Mouse (Mus musculus): Measurements from ENCODE around the gene Arnt2. TPM values are rescaled to one million over a fixed set of nuclear protein-coding genes. Genes with fewer than 3 reads are reported as not detected.
A peak's percentile ranks its signal among the peaks of the same experiment; 100 is the strongest.

The Arnt2 gene
- polyA plus RNA-seq, 1 experiment from 2014 or later: 118 TPM

DNA sequence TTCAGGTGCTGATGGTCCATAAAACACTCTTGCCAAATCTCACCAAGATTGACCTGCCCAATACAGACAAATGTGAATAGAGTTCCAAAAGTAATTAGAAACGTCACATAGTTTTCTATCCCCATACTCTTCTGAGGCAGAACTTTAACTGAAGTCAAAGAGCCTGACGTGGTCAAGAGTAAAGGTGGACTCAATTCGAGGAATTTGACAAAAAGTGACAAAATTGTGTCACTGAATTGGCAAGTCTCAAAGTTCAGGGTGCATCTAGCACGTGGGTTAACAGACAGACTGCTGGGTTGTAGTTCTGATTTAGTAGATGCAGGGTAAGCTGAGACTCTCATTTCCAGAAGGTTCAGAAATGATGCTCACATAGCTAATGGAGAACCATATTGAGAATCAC lies 73.1 kb downstream of the Arnt2 start:
- no peak for DNase-seq (ENCODE audit: low read depth, low spot score)
- no peaks in the 10 kb centered on the region for H3K27me3 ChIP-seq
- ChIA-PET CTCF (interaction anchor here (0.9 kb wide), 1 partner anchor 248 kb away, joined by 3 read pairs; no protein-coding TSS in a partner anchor), POLR2A (interaction anchor here (1.6 to 1.7 kb wide), 2 partner anchors 9 to 62 kb away, joined by 3 to 5 read pairs; no protein-coding TSS in a partner anchor)
- no peak for TF ChIP-seq CTCF (IDR thresholded peaks at IDR 0.05)
- in situ Hi-C loops (cut with MboI; ENCODE audit: low pct_unique_long_range_greater_than_20kb): no loop called here
- no peak for ATAC-seq

DNA sequence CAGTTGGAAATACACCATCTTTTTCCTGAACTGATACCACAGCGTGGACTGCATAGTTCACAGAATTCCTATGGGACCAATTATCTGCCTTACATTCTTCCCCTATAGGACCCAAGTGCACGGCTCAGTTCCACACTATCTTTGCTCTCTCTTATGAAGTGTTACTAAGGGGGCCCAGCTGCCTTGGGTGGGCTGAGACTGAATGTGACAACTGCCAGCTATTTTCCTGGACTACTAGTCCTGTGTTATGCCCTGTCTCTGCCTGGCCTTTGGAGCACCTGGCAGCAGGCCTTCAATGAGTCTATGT lies 73.4 kb downstream of the Arnt2 start:
- TF ChIP-seq CTCF (IDR thresholded peaks at IDR 0.05): no peak
- ATAC-seq: no peak
- ChIA-PET POLR2A (interaction anchor here (0.5 to 1.7 kb wide), 3 partner anchors 9 to 61 kb away, joined by 3 to 5 read pairs (median 3); no protein-coding TSS in a partner anchor), CTCF (interaction anchor here (0.9 kb wide), 1 partner anchor 247 kb away, joined by 3 read pairs; no protein-coding TSS in a partner anchor)
- no peak for DNase-seq (ENCODE audit: low read depth, low spot score)
- in situ Hi-C loops (cut with MboI; ENCODE audit: low pct_unique_long_range_greater_than_20kb): no loop called here
- H3K27me3 ChIP-seq: no peaks in the 10 kb centered on the region

- no peaks in the 10 kb centered on the region for H3K27me3 ChIP-seq
- in situ Hi-C loops (cut with MboI; ENCODE audit: low pct_unique_long_range_greater_than_20kb): no loop called here
- ChIA-PET CTCF (no interaction called here), POLR2A (interaction anchor here (0.5 kb wide), 1 partner anchor 23 kb away, joined by 3 read pairs; no protein-coding TSS in a partner anchor)
- no peak for TF ChIP-seq CTCF (IDR thresholded peaks at IDR 0.05)
- ATAC-seq (no peak), DNase-seq (ENCODE audit: low read depth, low spot score) (no peak)
Measured at GRCm38 (mm10) chr7:84335766-84336579, 74.0 kb downstream of the Arnt2 start.

DNA sequence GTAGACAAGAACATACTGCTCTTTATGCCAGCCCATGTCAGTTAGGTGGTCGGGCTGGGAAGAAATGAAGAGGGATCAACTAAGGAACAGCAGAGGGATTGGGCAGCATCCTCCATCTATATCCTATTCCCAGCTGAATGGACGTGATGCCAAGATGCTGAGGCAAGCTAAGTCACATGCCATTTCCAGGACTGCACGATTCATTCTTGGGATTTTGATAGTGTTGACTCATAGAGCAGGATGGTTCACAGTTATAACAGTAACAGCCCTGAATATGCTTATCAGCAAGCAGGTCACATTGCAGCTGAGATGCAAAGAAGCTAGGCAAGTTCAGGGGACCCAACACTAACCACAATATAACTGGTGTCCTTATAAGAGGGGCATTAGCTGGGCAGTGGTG lies 76.0 kb downstream of the Arnt2 start:
- in situ Hi-C loops (cut with MboI; ENCODE audit: low pct_unique_long_range_greater_than_20kb): no loop called here
- ATAC-seq (no peak), DNase-seq (ENCODE audit: low read depth, low spot score) (no peak)
- CTCF ChIA-PET: interaction anchor here (0.9 to 4.0 kb wide), 6 partner anchors 16 to 246 kb away, joined by 3 to 18 read pairs (median 4); no protein-coding TSS in a partner anchor
- no peaks in the 10 kb centered on the region for H3K27me3 ChIP-seq
- POLR2A ChIA-PET: interaction anchor here (1.8 to 8.1 kb wide), 3 partner anchors 24 to 77 kb away, joined by 4 to 44 read pairs (median 10); partner anchors contain the start of gene Arnt2
- TF ChIP-seq CTCF (IDR thresholded peaks at IDR 0.05): no peak

DNA sequence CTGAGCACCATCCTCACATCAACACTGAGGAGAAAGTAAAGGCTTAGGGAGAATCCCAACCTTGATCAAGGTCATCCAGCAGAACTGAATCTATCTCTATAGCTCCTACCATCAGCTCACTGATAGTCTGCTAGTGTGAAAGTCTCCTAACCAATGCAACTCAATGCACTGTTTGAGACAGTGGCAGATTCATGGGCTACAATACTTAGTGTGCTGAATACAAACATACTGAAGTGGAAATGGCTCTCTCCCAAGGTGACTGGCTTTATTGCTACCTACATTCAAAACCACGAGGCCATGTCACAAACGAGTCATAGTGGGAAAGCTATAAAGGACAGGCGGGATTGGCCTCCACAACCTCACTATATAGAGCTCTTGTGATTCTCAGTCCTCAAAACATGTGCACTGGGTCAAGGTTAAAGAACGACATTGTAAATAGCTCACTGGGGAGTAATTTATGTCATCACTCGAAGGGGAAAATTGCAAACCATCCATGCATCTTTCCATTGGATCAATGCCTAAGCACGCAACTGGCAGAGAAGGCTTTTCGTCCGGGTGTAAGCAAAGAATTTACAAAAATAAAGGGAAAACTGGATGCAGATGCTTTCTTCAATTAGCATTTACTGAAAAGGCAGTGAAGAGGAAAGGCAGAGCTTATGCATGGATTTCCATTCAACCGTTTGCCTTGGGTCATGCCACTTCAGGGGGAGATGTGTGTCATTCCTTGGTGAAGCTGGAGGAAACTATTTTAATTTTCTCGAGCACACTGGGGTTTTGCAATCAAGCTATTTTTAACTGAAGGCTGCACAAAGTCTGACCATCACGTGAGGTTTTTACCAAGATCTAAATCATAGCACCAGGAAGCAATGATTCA lies 77.4 kb downstream of the Arnt2 start:
- TF ChIP-seq CTCF (IDR thresholded peaks at IDR 0.05): no peak
- peak; percentile 91 for DNase-seq (ENCODE audit: low read depth, low spot score)
- POLR2A ChIA-PET: interaction anchor here (0.5 to 8.1 kb wide), 12 partner anchors 24 to 397 kb away, joined by 3 to 44 read pairs (median 5); partner anchors contain the start of genes Arnt2 and Cemip
- CTCF ChIA-PET: interaction anchor here (1.0 to 4.0 kb wide), 12 partner anchors 23 to 256 kb away, joined by 3 to 18 read pairs (median 4); no protein-coding TSS in a partner anchor
- peak; percentile 55 for ATAC-seq
- no peaks in the 10 kb centered on the region for H3K27me3 ChIP-seq
- in situ Hi-C loops (cut with MboI; ENCODE audit: low pct_unique_long_range_greater_than_20kb): no loop called here

GRCm38 (mm10) chr7:84329174-84329583 lies 80.8 kb downstream of the Arnt2 start:
- TF ChIP-seq CTCF (IDR thresholded peaks at IDR 0.05): no peak
- DNase-seq (ENCODE audit: low read depth, low spot score) (peak; percentile 88), ATAC-seq (peak; percentile 77)
- in situ Hi-C loops (cut with MboI; ENCODE audit: low pct_unique_long_range_greater_than_20kb): no loop called here
- ChIA-PET CTCF (no interaction called here), POLR2A (interaction anchor here (0.7 to 8.1 kb wide), 3 partner anchors 21 to 38 kb away, joined by 3 to 44 read pairs (median 3); no protein-coding TSS in a partner anchor)
- no peaks in the 10 kb centered on the region for H3K27me3 ChIP-seq

DNA sequence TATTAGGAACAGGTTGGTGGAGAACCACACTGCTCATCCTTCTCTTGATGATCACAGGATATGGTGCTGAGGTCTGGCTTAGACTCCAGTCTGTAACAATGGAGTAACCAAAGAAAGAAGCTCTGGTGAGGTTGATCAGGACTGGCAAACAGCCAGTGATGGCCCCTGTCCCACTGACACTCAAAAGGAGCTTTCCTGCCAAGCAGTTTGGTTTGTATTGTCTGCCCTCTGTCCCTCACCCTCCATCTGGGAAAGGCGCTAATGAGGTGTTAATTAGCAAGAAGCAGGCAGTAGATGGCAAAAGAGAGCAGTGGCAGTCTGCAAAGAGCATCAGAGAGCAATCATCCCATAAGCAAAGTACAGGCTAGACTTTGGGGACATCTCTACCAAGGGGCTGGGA lies 81.2 kb downstream of the Arnt2 start:
- DNase-seq (ENCODE audit: low read depth, low spot score) (no peak), ATAC-seq (no peak)
- in situ Hi-C loops (cut with MboI; ENCODE audit: low pct_unique_long_range_greater_than_20kb): no loop called here
- ChIA-PET CTCF (no interaction called here), POLR2A (interaction anchor here (0.7 to 8.1 kb wide), 5 partner anchors 9 to 56 kb away, joined by 3 to 44 read pairs (median 4); no protein-coding TSS in a partner anchor)
- no peaks in the 10 kb centered on the region for H3K27me3 ChIP-seq
- TF ChIP-seq CTCF (IDR thresholded peaks at IDR 0.05): peak; percentile 13

- in situ Hi-C loops (cut with MboI; ENCODE audit: low pct_unique_long_range_greater_than_20kb): no loop called here
- DNase-seq (ENCODE audit: low read depth, low spot score): no peak
- ATAC-seq: no peak
Measured at GRCm38 (mm10) chr7:84325570-84326328, 84.2 kb downstream of the Arnt2 start.

DNA sequence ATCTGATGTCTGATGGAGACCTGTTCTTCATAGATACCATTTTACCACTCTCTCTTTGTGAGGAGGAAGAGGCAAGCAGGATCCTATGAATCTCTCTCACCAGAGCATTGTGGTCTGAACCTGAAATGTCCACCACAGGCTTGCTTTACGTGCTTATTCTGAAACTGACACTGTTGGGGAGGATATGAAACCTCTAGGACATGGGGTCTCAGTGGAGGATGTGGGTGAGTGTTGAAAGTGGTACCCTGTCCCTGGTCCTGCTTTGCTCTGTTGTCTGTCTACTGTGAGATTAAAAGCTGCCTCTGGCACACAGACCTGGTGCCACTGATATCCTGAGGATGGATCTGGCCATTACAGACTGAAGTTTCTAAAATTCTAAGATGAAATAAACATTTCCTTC lies 88.4 kb downstream of the Arnt2 start:
- in situ Hi-C loops (cut with MboI; ENCODE audit: low pct_unique_long_range_greater_than_20kb): no loop called here
- DNase-seq (ENCODE audit: low read depth, low spot score) (no peak), ATAC-seq (no peak)
- CTCF ChIA-PET: no interaction called here
- no peaks in the 10 kb centered on the region for H3K27me3 ChIP-seq
- POLR2A ChIA-PET: interaction anchor here (1.1 kb wide), 1 partner anchor 15 kb away, joined by 3 read pairs; no protein-coding TSS in a partner anchor
- no peak for TF ChIP-seq CTCF (IDR thresholded peaks at IDR 0.05)

More at GRCm38 (mm10) chr7:84325570-84326328, 84.2 kb downstream of the Arnt2 start:
- CTCF ChIA-PET: interaction anchor here (0.8 to 3.6 kb wide), 6 partner anchors 11 to 238 kb away, joined by 3 to 19 read pairs (median 4); no protein-coding TSS in a partner anchor
- TF ChIP-seq CTCF (IDR thresholded peaks at IDR 0.05): no peak
- POLR2A ChIA-PET: interaction anchor here (1.0 kb wide), 1 partner anchor 31 kb away, joined by 3 read pairs; no protein-coding TSS in a partner anchor
- no peaks in the 10 kb centered on the region for H3K27me3 ChIP-seq

All from Patski (cell line).